Mouse (Mus musculus) myocyte (in vitro differentiated cells): Measurements from ENCODE around the gene Wdr53.

Experiments
- CEBPB ChIP-seq: IDR thresholded peaks from 2 replicates; pipeline ENCODE4 v1.6.1; 2011; ENCODE audit warnings: mild to moderate bottlenecking, moderate library complexity; ENCODE audit not compliant: poor library complexity, insufficient read depth, severe bottlenecking
- E2F4 ChIP-seq: IDR thresholded peaks from one replicate; pipeline ENCODE4 v1.6.1; 2011; ENCODE audit warnings: mild to moderate bottlenecking, control low read depth, moderate library complexity; ENCODE audit not compliant: insufficient read depth
- MAX ChIP-seq: IDR thresholded peaks from one replicate; pipeline ENCODE4 v1.6.1; 2011; ENCODE audit warnings: low read depth, mild to moderate bottlenecking, control low read depth
- MYOD1 ChIP-seq, 3 experiments: IDR thresholded peaks; one replicate each; pipeline ENCODE4 v1.6.1; 2011; ENCODE audit warnings: control low read depth in 2 of 3, low read depth in 2 of 3, mild to moderate bottlenecking in 2 of 3, moderate library complexity in 1 of 3; ENCODE audit not compliant: insufficient read length in 2 of 3, control insufficient read depth in 1 of 3
- MYOG ChIP-seq, 3 experiments: IDR thresholded peaks; one replicate each; pipeline ENCODE4 v1.6.1; 2011; ENCODE audit warnings: control low read depth in 2 of 3, low read depth in 2 of 3, mild to moderate bottlenecking in 2 of 3; ENCODE audit not compliant: insufficient read length in 2 of 3, control insufficient read depth in 1 of 3, insufficient read depth in 1 of 3
- POLR2A ChIP-seq: IDR thresholded peaks from one replicate; pipeline ENCODE4 v1.6.1; 2011; ENCODE audit warnings: low read depth, mild to moderate bottlenecking, control low read depth, moderate library complexity; ENCODE audit not compliant: insufficient read length
- POLR2AphosphoS2 ChIP-seq: IDR thresholded peaks from one replicate; pipeline ENCODE4 v1.6.1; 2011; ENCODE audit warnings: low read depth, control low read depth; ENCODE audit not compliant: insufficient read length
- REST ChIP-seq: IDR thresholded peaks from one replicate; pipeline ENCODE4 v1.6.1; 2011; ENCODE audit warnings: mild to moderate bottlenecking, control low read depth, moderate library complexity; ENCODE audit not compliant: insufficient read depth, insufficient read length
- SRF ChIP-seq: IDR thresholded peaks from one replicate; pipeline ENCODE4 v1.6.1; 2011; ENCODE audit warnings: low read depth; ENCODE audit not compliant: control insufficient read depth, insufficient read length
- TCF12 ChIP-seq: IDR thresholded peaks from one replicate; pipeline ENCODE4 v1.6.1; 2011; ENCODE audit warnings: mild to moderate bottlenecking, control low read depth; ENCODE audit not compliant: poor library complexity, insufficient read depth, severe bottlenecking
- TCF3 ChIP-seq: IDR thresholded peaks from one replicate; pipeline ENCODE4 v1.6.1; 2011; ENCODE audit warnings: low read depth, control low read depth; ENCODE audit not compliant: insufficient read length
- USF1 ChIP-seq: IDR thresholded peaks from one replicate; pipeline ENCODE4 v1.6.1; 2011; ENCODE audit warnings: low read depth, mild to moderate bottlenecking, control low read depth, moderate library complexity

DNA sequence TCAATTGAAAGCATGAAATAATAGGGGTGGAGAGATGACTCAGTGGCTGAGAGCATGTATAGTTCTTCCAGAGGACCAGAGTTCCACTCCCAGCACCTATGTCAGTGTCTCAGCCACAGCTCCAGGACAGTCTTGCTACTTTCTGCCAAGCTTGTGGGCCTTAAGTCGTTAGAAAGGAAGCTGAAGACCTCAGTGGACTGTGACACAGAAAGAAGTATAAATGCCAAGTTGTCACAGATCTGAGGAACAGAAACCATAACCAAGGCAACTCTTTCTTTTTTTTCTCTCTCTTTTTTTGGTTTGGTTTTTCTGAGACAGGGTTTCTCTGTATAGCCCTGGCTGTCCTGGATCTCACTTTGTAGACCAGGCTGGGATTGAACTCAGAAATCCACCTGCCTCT is 28.8 kb downstream of the Wdr53 start:
- TF ChIP-seq POLR2A (no peak), MAX (no peak), TCF12 (no peak), USF1 (no peak), POLR2AphosphoS2 (no peak), MYOD1 (IDR thresholded peaks at IDR 0.05; ENCODE audit: control insufficient read depth in 1 of 3, insufficient read length in 2 of 3, low read depth in 2 of 3) (no peak), MYOG (IDR thresholded peaks at IDR 0.05; ENCODE audit: control insufficient read depth in 1 of 3, insufficient read depth in 1 of 3, insufficient read length in 2 of 3, low read depth in 2 of 3) (no peak), TCF3 (no peak), E2F4 (no peak), SRF (no peak), CEBPB (no peak), REST (no peak)
